Mouse (Mus musculus) small intestine, adult 2 months (tissue): ENCODE data around the gene Cfap157.

Experiments used
- CTCF ChIP-seq: fragments of 200-500 bp; IDR thresholded peaks from 2 replicates; pipeline ENCODE4 v1.5.1; 2012; ENCODE audit warnings: low read depth, mild to moderate bottlenecking, control low read depth, inconsistent platforms, low read length, moderate library complexity, mixed read lengths; ENCODE audit not compliant: insufficient replicate concordance, insufficient read length; ENCODE audit errors: extremely low read depth
- POLR2A ChIP-seq: fragments of 200-500 bp; IDR thresholded peaks from 2 replicates; pipeline ENCODE4 v1.6.1; 2012; ENCODE audit warnings: low read depth, mild to moderate bottlenecking, control low read depth, inconsistent platforms, low read length, moderate library complexity

GRCm38 (mm10) chr2:32816497-32816896 is 32.3 kb upstream of the Cfap157 start:
- TF ChIP-seq CTCF (no peak), POLR2A (no peak)
